Mouse (Mus musculus): ENCODE results near the gene Olfr113. TPM values are rescaled to one million over a fixed set of nuclear protein-coding genes. Genes with fewer than 3 reads are reported as not detected.
"Not testable (repeated sequence)": the region's sequence is repeated elsewhere in the genome, so short reads cannot be mapped to it uniquely, and the experiment has no call there.

Olfr113 gene
- polyA plus RNA-seq (2015; fragmentation: Nextera tagmentation; extraction: Ambion mirVana) = not detected in 2 replicates

GRCm38 (mm10) chr17:37577563-37577962, at the start of gene Olfr113:
Olfr113 (minus strand) TSS chr17:37577663.
- no peak within 1 kb of the TSS for H3K9ac ChIP-seq
- no peaks in the 10 kb centered on the region for H3K9me3 ChIP-seq (replicated peaks)
- H3K4me1 ChIP-seq (replicated peaks) = no peaks in the 10 kb centered on the region
- H3K27me3 ChIP-seq = no peaks in the 10 kb centered on the region
- no peaks in the 10 kb centered on the region for H3K36me3 ChIP-seq (replicated peaks)
- no peak within 1 kb of the TSS for H3K27ac ChIP-seq (replicated peaks)
- no peak within 1 kb of the TSS for H3K4me3 ChIP-seq (replicated peaks)
- ATAC-seq (ENCODE audit: insufficient read depth) = no peak
- H3K4me2 ChIP-seq = no peak within 1 kb of the TSS

- ATAC-seq (ENCODE audit: insufficient read depth) = no peak
- no peaks in the 10 kb centered on the region for H3K9me3 ChIP-seq (replicated peaks)
- H3K4me2 ChIP-seq = no peak within 1 kb of the TSS
- no peaks in the 10 kb centered on the region for H3K36me3 ChIP-seq (replicated peaks)
- no peaks in the 10 kb centered on the region for H3K4me1 ChIP-seq (replicated peaks)
- 60% methylated on average over 2 of the region's 2 CpGs for WGBS (ENCODE audit: insufficient replicate concordance)
- H3K4me3 ChIP-seq (replicated peaks) = no peak within 1 kb of the TSS
- no peaks in the 10 kb centered on the region for H3K27me3 ChIP-seq
- no peak within 1 kb of the TSS for H3K9ac ChIP-seq
- no peak within 1 kb of the TSS for H3K27ac ChIP-seq (replicated peaks)
Measured at GRCm38 (mm10) chr17:37627009-37627408, 49.5 kb upstream of the Olfr113 start, which contains the start of the genes Olfr115 and Olfr116. Olfr115 (minus strand) TSS chr17:37627109. Olfr116 (minus strand) TSS chr17:37627199.

- ATAC-seq (ENCODE audit: insufficient read depth) = no peak
- Histone ChIP-seq H3K4me3 (replicated peaks) (no peak within 1 kb of the TSS), H3K4me2 (no peak within 1 kb of the TSS), H3K4me1 (replicated peaks) (no peaks in the 10 kb centered on the region), H3K9me3 (replicated peaks) (no peaks in the 10 kb centered on the region), H3K9ac (no peak within 1 kb of the TSS), H3K27me3 (no peaks in the 10 kb centered on the region), H3K36me3 (replicated peaks) (no peaks in the 10 kb centered on the region), H3K27ac (replicated peaks) (no peak within 1 kb of the TSS)
Measured at GRCm38 (mm10) chr17:37592643-37593042, 15.2 kb upstream of the Olfr113 start, which contains the start of gene Olfr114. Olfr114 (minus strand) TSS chr17:37592743.

DNA sequence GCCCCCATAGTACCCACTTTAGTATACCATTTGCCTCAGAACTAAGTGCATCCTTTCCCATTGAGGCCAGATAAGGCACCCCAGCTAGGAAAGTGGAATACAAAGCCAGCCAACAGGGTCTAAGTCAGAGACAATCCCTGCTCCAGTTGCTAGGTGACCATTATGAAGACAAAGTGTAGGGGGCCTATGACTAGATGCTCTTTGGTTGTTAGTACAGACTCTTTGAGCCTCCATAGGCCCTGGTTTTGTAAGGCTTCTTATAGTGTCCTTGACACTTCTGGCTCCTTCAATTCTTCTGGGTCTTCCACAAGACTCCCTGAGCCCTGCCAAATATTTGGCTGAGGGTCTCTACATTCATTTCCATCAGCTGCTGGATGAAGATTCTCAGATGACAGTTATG, 8.1 kb downstream of the Olfr113 start, which contains the start of gene Olfr112:
Gene Olfr112 (minus strand): TSS at position 101 of the 400 bp plus-strand sequence.
- no peak within 1 kb of the TSS for H3K27ac ChIP-seq (replicated peaks)
- no peak within 1 kb of the TSS for H3K9ac ChIP-seq
- no peaks in the 10 kb centered on the region for H3K9me3 ChIP-seq (replicated peaks)
- no peak for ATAC-seq (ENCODE audit: insufficient read depth)
- no peak within 1 kb of the TSS for H3K4me3 ChIP-seq (replicated peaks)
- H3K4me2 ChIP-seq = no peak within 1 kb of the TSS
- no peaks in the 10 kb centered on the region for H3K4me1 ChIP-seq (replicated peaks)
- no peaks in the 10 kb centered on the region for H3K36me3 ChIP-seq (replicated peaks)
- no peaks in the 10 kb centered on the region for H3K27me3 ChIP-seq

DNA sequence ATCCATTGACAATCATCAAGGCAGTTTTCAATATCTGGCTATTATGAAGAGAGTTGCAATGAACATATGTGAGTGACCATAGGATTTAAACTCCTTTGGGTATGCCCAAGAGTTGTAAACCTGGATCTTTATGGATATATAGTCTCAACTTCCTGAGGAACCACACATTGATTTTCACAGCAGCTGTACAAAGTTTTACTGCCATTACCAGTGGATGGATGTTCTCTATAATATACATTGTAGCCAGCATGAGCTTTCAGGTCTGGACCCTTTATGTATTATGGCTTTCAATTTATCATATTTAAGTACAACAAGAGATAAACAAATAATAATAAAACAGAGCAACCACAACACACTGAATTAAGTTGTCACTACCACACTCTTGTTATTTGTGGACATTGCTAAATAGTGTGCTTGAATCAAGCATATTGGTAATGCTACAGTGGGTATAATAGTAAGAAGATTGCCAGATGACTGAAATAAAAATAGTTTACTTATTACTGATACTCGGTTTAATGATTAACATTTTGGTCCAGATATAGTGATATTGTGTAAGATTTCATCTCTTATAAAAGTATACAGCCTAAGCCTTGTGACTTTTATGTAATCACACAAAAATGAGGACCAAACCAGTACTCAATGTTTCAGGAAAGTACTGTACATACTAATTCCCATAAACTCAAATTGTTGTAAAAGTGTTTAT, 18.4 kb downstream of the Olfr113 start:
- no peaks in the 10 kb centered on the region for H3K9me3 ChIP-seq (replicated peaks)
- no peaks in the 10 kb centered on the region for H3K27me3 ChIP-seq
- H3K4me1 ChIP-seq (replicated peaks) = no peaks in the 10 kb centered on the region
- no peak overlapping the region for H3K27ac ChIP-seq (replicated peaks)
- no peaks in the 10 kb centered on the region for H3K36me3 ChIP-seq (replicated peaks)
- H3K9ac ChIP-seq = no peak overlapping the region
- no peak for ATAC-seq (ENCODE audit: insufficient read depth)
- 39% methylated on average over 1 of the region's 1 CpGs for WGBS (ENCODE audit: insufficient replicate concordance)
- H3K4me3 ChIP-seq (replicated peaks) = no peak overlapping the region
- no peak overlapping the region for H3K4me2 ChIP-seq

DNA sequence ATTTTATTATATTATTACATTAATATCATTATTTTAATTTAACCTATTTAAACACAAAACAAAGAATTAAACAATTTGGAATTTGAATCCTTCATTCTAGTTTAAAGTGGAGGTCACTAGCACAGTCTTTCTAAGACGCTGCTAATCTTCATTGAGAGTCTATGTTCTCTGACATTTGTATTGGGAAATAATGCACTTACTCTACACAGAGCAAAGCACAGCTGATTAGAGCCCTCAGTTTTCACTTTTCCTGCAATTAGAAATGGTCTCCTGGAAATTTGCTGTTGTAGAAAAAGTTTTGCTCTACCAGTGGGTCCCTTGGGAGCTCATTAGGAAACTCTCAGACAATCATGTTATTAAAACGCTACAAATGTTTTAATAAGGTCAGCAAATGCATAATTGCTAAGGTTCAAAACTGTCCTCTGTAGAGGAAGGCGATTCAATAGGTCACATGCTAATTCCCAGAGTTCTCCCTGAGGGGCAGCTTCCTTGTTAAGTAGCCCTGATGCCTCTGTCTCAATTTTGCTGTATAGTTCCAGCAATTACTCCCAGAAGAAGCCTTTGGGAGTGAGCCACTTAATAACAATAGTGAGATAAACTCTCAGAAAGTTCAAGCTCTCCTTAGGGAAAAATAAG, 33.5 kb downstream of the Olfr113 start:
- Histone ChIP-seq H3K4me3 (replicated peaks) (no peak overlapping the region), H3K27me3 (no peaks in the 10 kb centered on the region), H3K4me1 (replicated peaks) (no peaks in the 10 kb centered on the region), H3K4me2 (no peak overlapping the region), H3K9ac (no peak overlapping the region), H3K27ac (replicated peaks) (no peak overlapping the region), H3K9me3 (replicated peaks) (no peaks in the 10 kb centered on the region), H3K36me3 (replicated peaks) (no peaks in the 10 kb centered on the region)
- ATAC-seq (ENCODE audit: insufficient read depth) = no peak
- 38% methylated on average over 3 of the region's 3 CpGs for whole genome bisulfite sequencing (ENCODE audit: insufficient replicate concordance)

DNA sequence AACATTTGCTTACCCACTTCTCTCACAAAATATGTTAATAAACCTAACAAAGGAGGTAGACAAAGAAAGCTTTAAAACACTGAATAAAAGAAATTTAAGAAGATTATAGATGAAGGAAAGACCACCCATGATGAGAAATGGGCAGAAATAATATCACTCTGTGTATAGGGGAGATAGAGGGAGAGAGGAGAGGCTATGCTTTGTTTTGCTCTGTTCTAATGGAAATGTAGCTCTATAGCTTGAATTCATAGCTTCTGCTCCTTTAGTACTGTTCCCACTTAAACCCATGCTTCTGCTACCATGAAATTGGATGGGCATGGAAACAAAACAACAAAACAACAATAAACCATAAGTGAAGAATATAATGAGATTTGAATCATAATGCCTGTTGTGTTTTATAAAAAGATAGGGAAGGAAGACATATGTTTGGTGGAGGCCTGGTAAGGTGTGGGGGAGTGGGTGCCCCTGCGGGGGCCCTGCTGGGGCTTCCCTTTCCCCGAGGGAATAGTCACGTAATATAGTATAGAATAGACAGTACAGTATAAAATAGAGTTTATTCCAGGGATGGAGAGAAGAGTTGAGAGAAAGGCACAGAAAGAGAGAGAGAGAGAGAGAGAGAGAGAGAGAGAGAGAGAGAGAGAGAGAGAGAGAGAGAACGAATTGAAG, 35.9 kb downstream of the Olfr113 start:
- Histone ChIP-seq H3K9ac (no peak overlapping the region), H3K4me3 (replicated peaks) (no peak overlapping the region), H3K36me3 (replicated peaks) (no peaks in the 10 kb centered on the region), H3K9me3 (replicated peaks) (no peaks in the 10 kb centered on the region), H3K27me3 (no peaks in the 10 kb centered on the region), H3K4me2 (no peak overlapping the region), H3K27ac (replicated peaks) (no peak overlapping the region), H3K4me1 (replicated peaks) (no peaks in the 10 kb centered on the region)
- no peak for ATAC-seq (ENCODE audit: insufficient read depth)
- WGBS (ENCODE audit: insufficient replicate concordance) = 68% methylated on average over 3 of the region's 4 CpGs

GRCm38 (mm10) chr17:37538416-37538815, 39.0 kb downstream of the Olfr113 start:
- not testable (repeated sequence) for H3K4me2 ChIP-seq; H3K36me3 ChIP-seq (replicated peaks); ATAC-seq (ENCODE audit: insufficient read depth); H3K27ac ChIP-seq (replicated peaks); H3K4me1 ChIP-seq (replicated peaks); H3K4me3 ChIP-seq (replicated peaks); H3K9ac ChIP-seq; H3K9me3 ChIP-seq (replicated peaks); H3K27me3 ChIP-seq
- 15% methylated on average over 1 of the region's 1 CpGs for WGBS (ENCODE audit: insufficient replicate concordance)

DNA sequence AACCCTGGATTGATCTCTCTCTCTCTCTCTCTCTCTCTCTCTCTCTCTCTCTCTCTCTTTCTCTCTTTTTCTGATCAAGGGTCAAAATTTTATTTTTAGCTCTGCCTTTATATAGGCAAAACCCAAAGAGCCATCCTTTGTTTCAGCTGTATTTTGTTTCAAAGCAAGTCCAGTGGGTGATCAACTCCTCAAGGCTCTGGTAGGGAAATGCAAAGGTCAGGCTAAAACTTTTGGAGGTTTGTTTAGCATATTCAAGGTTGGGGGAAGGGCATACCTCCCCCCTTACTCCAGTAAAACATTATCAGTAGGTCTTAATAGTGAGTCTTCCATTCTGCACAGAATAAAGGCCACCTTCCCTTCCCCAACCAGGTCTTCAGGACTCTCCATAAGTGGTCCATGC, 42.3 kb downstream of the Olfr113 start:
- Histone ChIP-seq H3K4me1 (replicated peaks) (no peaks in the 10 kb centered on the region), H3K9ac (no peak overlapping the region), H3K9me3 (replicated peaks) (no peaks in the 10 kb centered on the region), H3K4me2 (no peak overlapping the region), H3K27me3 (no peaks in the 10 kb centered on the region), H3K27ac (replicated peaks) (no peak overlapping the region), H3K36me3 (replicated peaks) (no peaks in the 10 kb centered on the region), H3K4me3 (replicated peaks) (no peak overlapping the region)
- ATAC-seq (ENCODE audit: insufficient read depth) = no peak

GRCm38 (mm10) chr17:37525427-37525826, 52.0 kb downstream of the Olfr113 start:
- ATAC-seq (ENCODE audit: insufficient read depth); H3K4me1 ChIP-seq (replicated peaks); H3K9ac ChIP-seq; H3K9me3 ChIP-seq (replicated peaks); H3K36me3 ChIP-seq (replicated peaks); H3K27me3 ChIP-seq; H3K27ac ChIP-seq (replicated peaks); H3K4me2 ChIP-seq; H3K4me3 ChIP-seq (replicated peaks): not testable (repeated sequence)
- 6% methylated on average over 1 of the region's 1 CpGs for WGBS (ENCODE audit: insufficient replicate concordance)

DNA sequence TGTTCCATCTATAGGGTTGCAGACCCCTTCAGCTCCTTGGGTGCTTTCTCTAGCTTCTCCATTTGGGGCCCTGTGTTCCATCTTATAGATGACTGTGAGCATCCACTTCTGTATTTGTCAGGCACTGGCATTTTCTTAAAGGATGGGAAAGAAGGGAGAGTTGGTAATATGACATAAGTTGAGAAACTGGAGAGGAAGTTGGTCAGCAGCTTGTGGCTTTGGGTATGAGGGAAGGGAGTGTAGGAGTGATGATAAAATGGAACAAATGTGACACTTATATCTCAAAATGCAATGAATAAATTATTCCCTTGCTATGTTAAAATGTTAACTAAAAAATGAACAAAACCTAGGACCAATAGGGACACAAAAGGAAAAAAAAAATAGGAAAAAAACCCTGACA, 52.9 kb downstream of the Olfr113 start:
- H3K9ac ChIP-seq; H3K4me3 ChIP-seq (replicated peaks); H3K27me3 ChIP-seq; H3K36me3 ChIP-seq (replicated peaks); H3K27ac ChIP-seq (replicated peaks); H3K9me3 ChIP-seq (replicated peaks); ATAC-seq (ENCODE audit: insufficient read depth); H3K4me2 ChIP-seq; H3K4me1 ChIP-seq (replicated peaks): not testable (repeated sequence)

All from liver, embryonic 15.5 days (tissue).